Mouse (Mus musculus): ENCODE measurements around the gene Med15.
"Not testable (repeated sequence)": the region's sequence is repeated elsewhere in the genome, so short reads cannot be mapped to it uniquely, and the experiment has no call there.

Gene Med15

GRCm38 (mm10) chr16:17732841-17733340 is at the start of gene Med15:
TSS of gene Med15 (minus strand) at chr16:17732891.
- no peak for DNase-seq (ENCODE audit: low read depth, low spot score)

GRCm38 (mm10) chr16:17779692-17780091 is 47.0 kb upstream of the Med15 start:
- no peak for DNase-seq (ENCODE audit: low read depth, low spot score)

- no peak for DNase-seq (ENCODE audit: low read depth, low spot score)
Observed at GRCm38 (mm10) chr16:17778223-17778622, 45.5 kb upstream of the Med15 start.

- DNase-seq (ENCODE audit: low read depth, low spot score) = no peak
Observed at GRCm38 (mm10) chr16:17776828-17777227, 44.1 kb upstream of the Med15 start.

GRCm38 (mm10) chr16:17771117-17771865 is 38.6 kb upstream of the Med15 start:
- no peak for DNase-seq (ENCODE audit: low read depth, low spot score)

- DNase-seq (ENCODE audit: low read depth, low spot score) = no peak
Observed at GRCm38 (mm10) chr16:17768834-17769233, 36.1 kb upstream of the Med15 start.

- DNase-seq (ENCODE audit: low read depth, low spot score) = no peak
Observed at GRCm38 (mm10) chr16:17764108-17764511, 31.4 kb upstream of the Med15 start.

GRCm38 (mm10) chr16:17761074-17761473 is 28.4 kb upstream of the Med15 start:
- DNase-seq (ENCODE audit: low read depth, low spot score) = peak; percentile 22

GRCm38 (mm10) chr16:17760657-17761056 is 28.0 kb upstream of the Med15 start:
- DNase-seq (ENCODE audit: low read depth, low spot score) = peak; percentile 40

- peak; percentile 26 for DNase-seq (ENCODE audit: low read depth, low spot score)
Observed at GRCm38 (mm10) chr16:17759813-17760321, 27.2 kb upstream of the Med15 start.

- peak; percentile 86 for DNase-seq (ENCODE audit: low read depth, low spot score)
Observed at GRCm38 (mm10) chr16:17759344-17759773, 26.7 kb upstream of the Med15 start, which contains the start of gene Klhl22. TSS of gene Klhl22 (plus strand) at chr16:17759618.

GRCm38 (mm10) chr16:17758902-17759301 is 26.2 kb upstream of the Med15 start:
- DNase-seq (ENCODE audit: low read depth, low spot score) = no peak

- DNase-seq (ENCODE audit: low read depth, low spot score) = no peak
Observed at GRCm38 (mm10) chr16:17757756-17758155, 25.1 kb upstream of the Med15 start.

- no peak for DNase-seq (ENCODE audit: low read depth, low spot score)
Observed at GRCm38 (mm10) chr16:17753686-17754085, 21.0 kb upstream of the Med15 start.

- no peak for DNase-seq (ENCODE audit: low read depth, low spot score)
Observed at GRCm38 (mm10) chr16:17753001-17753400, 20.3 kb upstream of the Med15 start.

- DNase-seq (ENCODE audit: low read depth, low spot score) = no peak
Observed at GRCm38 (mm10) chr16:17745067-17745466, 12.4 kb upstream of the Med15 start.

GRCm38 (mm10) chr16:17744536-17744935 is 11.8 kb upstream of the Med15 start:
- DNase-seq (ENCODE audit: low read depth, low spot score) = peak; percentile 35

GRCm38 (mm10) chr16:17743279-17743678 is 10.6 kb upstream of the Med15 start:
- no peak for DNase-seq (ENCODE audit: low read depth, low spot score)

- DNase-seq (ENCODE audit: low read depth, low spot score) = no peak
Observed at GRCm38 (mm10) chr16:17742810-17743209, 10.1 kb upstream of the Med15 start.

- DNase-seq (ENCODE audit: low read depth, low spot score) = no peak
Observed at GRCm38 (mm10) chr16:17740080-17740479, 7.4 kb upstream of the Med15 start.

- DNase-seq (ENCODE audit: low read depth, low spot score) = no peak
Observed at GRCm38 (mm10) chr16:17736156-17736555, 3.5 kb upstream of the Med15 start.

- not testable (repeated sequence) for DNase-seq (ENCODE audit: low read depth, low spot score)
Observed at GRCm38 (mm10) chr16:17734872-17735271, 2.2 kb upstream of the Med15 start.

- no peak for DNase-seq (ENCODE audit: low read depth, low spot score)
Observed at GRCm38 (mm10) chr16:17733646-17734045, 955 bp upstream of the Med15 start.

Data from embryo, embryonic 11.5 days (tissue).